8 mouse cellular contexts compared by ENCODE assay signal in the genomic region with DNA sequence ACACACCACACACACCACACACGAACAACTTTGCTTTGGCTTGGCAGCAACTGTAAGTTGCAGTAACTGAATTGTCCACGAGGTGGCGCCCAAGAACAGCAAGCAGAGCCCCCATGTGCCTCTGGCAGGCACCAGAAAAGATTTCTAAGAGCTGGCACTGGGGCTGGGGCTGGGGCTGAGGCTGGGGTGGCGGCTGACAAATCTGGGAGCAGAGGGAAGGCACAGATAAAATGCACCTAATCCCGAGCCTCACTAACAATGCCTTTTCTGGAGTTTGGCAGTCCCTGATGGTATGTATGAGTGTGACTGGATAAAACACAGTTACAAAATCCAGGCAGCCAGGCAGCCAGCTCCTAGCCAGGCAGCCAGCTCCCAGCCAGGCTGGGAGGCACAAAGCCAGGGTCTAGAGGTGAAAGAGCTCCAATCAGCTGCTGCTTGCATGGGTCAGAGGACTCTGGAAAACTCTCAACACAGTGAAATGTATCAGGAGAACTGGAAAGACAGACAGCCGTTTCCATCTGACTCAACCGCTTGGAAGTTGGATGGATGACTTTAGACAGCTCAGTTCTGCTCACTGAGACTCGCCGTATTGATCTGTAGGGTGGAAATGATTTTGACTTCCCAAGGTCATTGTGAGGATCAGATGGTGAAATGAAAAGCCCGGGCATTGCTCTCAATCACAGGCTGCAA. TPM values are rescaled to one million over a fixed set of nuclear protein-coding genes. Genes with fewer than 3 reads are reported as not detected.
DNase-seq lines count a peak whose midpoint lies in the region; ATAC-seq and TF ChIP-seq lines count a peak whose summit lies in the region.

No protein-coding gene starts in this region.

- peak; percentile 74 for TF ChIP-seq RAD21 in MEL (IDR thresholded peaks at IDR 0.05; ENCODE audit: low read depth, low read length)

- peak; percentile 73; the same call in 1 of the 2 replicates for ATAC-seq in forebrain, embryonic 14.5 days
- peak; percentile 36; the same call in 1 of the 2 replicates for ATAC-seq in megakaryocyte-erythroid progenitor cell, adult 5-6 weeks (replicated peaks; ENCODE audit: low FRiP score, low TSS enrichment, poor library complexity, severe bottlenecking)

- H3K79me2 ChIP-seq in MEL (ENCODE audit: control insufficient read depth, insufficient read depth, low read length, poor library complexity) = no peaks in the 10 kb centered on the region

- peaks cover 0 to 9% of the 10 kb centered on the region in 2 experiments; a peak in 2 of 4 replicates for H3K36me3 ChIP-seq in MEL (ENCODE audit: control insufficient read depth in 1 of 2, insufficient read depth in 2 of 2, low read length in 2 of 2)
- no peaks in the 10 kb centered on the region for H3K36me3 ChIP-seq in forebrain, embryonic 14.5 days (ENCODE audit: control insufficient read depth, insufficient read depth, low read length)

- peak; percentile 80 for DNase-seq in MEL (ENCODE audit: low read depth, low spot score)
- DNase-seq in c-Kit-negative CD71-positive TER-119-positive erythroid progenitor cells, embryonic 14.5 days (ENCODE audit: low read depth, low spot score) = peak; percentile 52
- peak; percentile 90 for DNase-seq in forebrain, embryonic 14.5 days (ENCODE audit: low spot score)
- DNase-seq in heart, postnatal 25 days (ENCODE audit: low spot score) = peak; percentile 56
- peak; percentile 76 to 79 for DNase-seq in layer of hippocampus, postnatal 14 days (ENCODE audit: low spot score in 2 of 2)
- peak; percentile 72 for DNase-seq in right cerebral cortex, postnatal 25 days
- DNase-seq in urinary bladder, postnatal 36 days (ENCODE audit: low spot score in 2 of 2) = peak; percentile 61 to 76

- WGBS in forebrain, embryonic 14.5 days = 43% methylated on average over 10 of the region's 10 CpGs

- H3K9ac ChIP-seq in MEL (ENCODE audit: control insufficient read depth, low read depth, low read length, poor library complexity, severe bottlenecking) = no peak overlapping the region
- H3K9ac ChIP-seq in forebrain, embryonic 14.5 days (ENCODE audit: low read length) = peak overlapping the region; percentile 17; the same call in 1 of the 2 replicates

- no peaks in the 10 kb centered on the region for H3K27me3 ChIP-seq in MEL (ENCODE audit: control insufficient read depth in 1 of 2, insufficient read depth in 2 of 2, low read length in 2 of 2)
- no peaks in the 10 kb centered on the region for H3K27me3 ChIP-seq in forebrain, embryonic 14.5 days (replicated peaks; ENCODE audit: control insufficient read depth, insufficient read depth, low read length)

- no peak for TF ChIP-seq POLR2A in MEL (IDR thresholded peaks at IDR 0.05; ENCODE audit: control insufficient read depth in 1 of 2, insufficient read depth in 1 of 2, low read depth in 1 of 2, low read length in 2 of 2, poor library complexity in 1 of 2)

- H3K4me2 ChIP-seq in forebrain, embryonic 14.5 days (ENCODE audit: low read length) = no peak overlapping the region

- TF ChIP-seq CTCF in MEL (IDR thresholded peaks at IDR 0.05 in 2 of 3, conservative IDR thresholded peaks at IDR 0.05 in 1 of 3; ENCODE audit: control insufficient read depth in 1 of 3, insufficient read depth in 1 of 3, low read depth in 2 of 3, low read length in 3 of 3, poor library complexity in 1 of 3, severe bottlenecking in 1 of 3) = peak; percentile 58 to 95 (median 80)

- peaks cover 0 to 14% of the 10 kb centered on the region in 2 experiments; a peak in 2 of 4 replicates for H3K4me1 ChIP-seq in MEL (ENCODE audit: control insufficient read depth in 1 of 2, insufficient read depth in 2 of 2, low read length in 2 of 2)
- H3K4me1 ChIP-seq in forebrain, embryonic 14.5 days (ENCODE audit: control insufficient read depth, insufficient read depth, low read length) = no peaks in the 10 kb centered on the region

- no peaks in the 10 kb centered on the region for H3K9me3 ChIP-seq in MEL (replicated peaks; ENCODE audit: insufficient read depth, low read length)
- no peaks in the 10 kb centered on the region for H3K9me3 ChIP-seq in forebrain, embryonic 14.5 days (replicated peaks; ENCODE audit: control insufficient read depth, low read length)

- H3K27ac ChIP-seq in MEL (ENCODE audit: control insufficient read depth, low read depth, low read length) = no peak overlapping the region
- H3K27ac ChIP-seq in forebrain, embryonic 14.5 days (ENCODE audit: low read depth, low read length) = no peak overlapping the region

- intact Hi-C loops in heart, postnatal 25 days (cut with DNase I) = loop anchor here (1.0 kb wide), 2 partner anchors 22 to 63 kb away; no protein-coding TSS in a partner anchor

- no peak for TF ChIP-seq EP300 in MEL (IDR thresholded peaks at IDR 0.05; ENCODE audit: low read depth in 1 of 2, low read length in 2 of 2)

- no peak overlapping the region for H3K4me3 ChIP-seq in MEL (ENCODE audit: control insufficient read depth in 1 of 2, insufficient read depth in 1 of 2, low read depth in 2 of 2, low read length in 2 of 2)
- no peak overlapping the region for H3K4me3 ChIP-seq in forebrain, embryonic 14.5 days (ENCODE audit: low read depth, low read length)

TF ChIP-seq in MEL, 35 proteins besides CTCF, POLR2A, EP300 and RAD21:
- TF ChIP-seq ZC3H11A (IDR thresholded peaks at IDR 0.05; ENCODE audit: low read depth, low read length) (peak; percentile 73), MEF2A (IDR thresholded peaks at IDR 0.05; ENCODE audit: extremely low read depth, insufficient replicate concordance, low read depth, low read length, poor library complexity, severe bottlenecking) (no peak), ZMIZ1 (IDR thresholded peaks at IDR 0.05; ENCODE audit: low read depth, low read length) (no peak), MYB (IDR thresholded peaks at IDR 0.05; ENCODE audit: low read depth, low read length) (no peak), MYC (IDR thresholded peaks at IDR 0.05; ENCODE audit: low read depth, low read length) (peak; percentile 71), MAX (IDR thresholded peaks at IDR 0.05; ENCODE audit: low read length) (peak; percentile 37; the same call in 1 of the 2 replicates), NELFE (IDR thresholded peaks at IDR 0.05; ENCODE audit: low read depth, low read length) (no peak), SIN3A (IDR thresholded peaks at IDR 0.05; ENCODE audit: low read length) (0 out of 2 replicates have a peak, but pooled peaks have one; percentile 29), BHLHE40 (IDR thresholded peaks at IDR 0.05; ENCODE audit: borderline replicate concordance, low read depth, low read length) (0 out of 2 replicates have a peak, but pooled peaks have one; percentile 23), JUND (IDR thresholded peaks at IDR 0.05; ENCODE audit: low read depth, low read length) (no peak), ZNF384 (IDR thresholded peaks at IDR 0.05; ENCODE audit: low read depth, low read length) (no peak), SMC3 (IDR thresholded peaks at IDR 0.05; ENCODE audit: low read depth, low read length) (peak; percentile 79)
TF ChIP-seq in MEL: peak in this region for 6.

RNA-seq across cellular contexts. Expression of a gene that starts 13.1 kb away (rescaled TPM):
- total RNA-seq in MEL (2012; rRNA removed) = not detected in 2 replicates
- polyA plus RNA-seq in MEL (2012; ENCODE audit: insufficient read depth in 1 of 2, insufficient read length in 2 of 2, low read depth in 1 of 2, low replicate concordance in 2 of 2, missing spikeins in 1 of 2) = not detected
- 0.60 and 1.2 TPM in 2 replicates for polyA plus RNA-seq in forebrain, embryonic 14.5 days (2014; fragmentation: Nextera tagmentation; extraction: Ambion mirVana)
- 100 to 1,000 TPM; 101 to 111 TPM for total RNA-seq in heart, postnatal 25 days (2021)
- under 1 TPM; 0.31 to 0.44 TPM for total RNA-seq in layer of hippocampus, postnatal 14 days (2021)
- not detected in 2 replicates for total RNA-seq in megakaryocyte-erythroid progenitor cell, adult 5-6 weeks (2014; fragmentation: Nextera tagmentation)
- not detected in 2 replicates for total RNA-seq in megakaryocyte-erythroid progenitor cell, adult 5-6 weeks (2017)

RNA-seq across cellular contexts. Expression of a gene that starts 23.8 kb away (rescaled TPM):
- total RNA-seq in MEL (2012; rRNA removed) = 6.2 and 6.6 TPM in 2 replicates
- 1 to 10 TPM in 1 of 2 experiments, not detected in 1; 5.9 TPM for polyA plus RNA-seq in MEL (2012; ENCODE audit: insufficient read depth in 1 of 2, insufficient read length in 2 of 2, low read depth in 1 of 2, low replicate concordance in 2 of 2, missing spikeins in 1 of 2)
- polyA plus RNA-seq in forebrain, embryonic 14.5 days (2014; fragmentation: Nextera tagmentation; extraction: Ambion mirVana) = 34.4 and 39.7 TPM in 2 replicates
- total RNA-seq in heart, postnatal 25 days (2021) = 10 to 100 TPM; 39.3 to 54.1 TPM
- total RNA-seq in layer of hippocampus, postnatal 14 days (2021) = 10 to 100 TPM; 69.9 to 74.4 TPM
- total RNA-seq in megakaryocyte-erythroid progenitor cell, adult 5-6 weeks (2014; fragmentation: Nextera tagmentation) = 7.3 and 9.4 TPM in 2 replicates
- 8.0 and 9.0 TPM in 2 replicates for total RNA-seq in megakaryocyte-erythroid progenitor cell, adult 5-6 weeks (2017)

RNA-seq across cellular contexts. Expression of a gene that starts 50.1 kb away (rescaled TPM):
- total RNA-seq in MEL (2012; rRNA removed) = 90.0 and 97.2 TPM in 2 replicates
- polyA plus RNA-seq in MEL (2012; ENCODE audit: insufficient read depth in 1 of 2, insufficient read length in 2 of 2, low read depth in 1 of 2, low replicate concordance in 2 of 2, missing spikeins in 1 of 2) = 100 to 1,000 TPM; 148 to 366 TPM
- polyA plus RNA-seq in forebrain, embryonic 14.5 days (2014; fragmentation: Nextera tagmentation; extraction: Ambion mirVana) = 195 and 201 TPM in 2 replicates
- total RNA-seq in heart, postnatal 25 days (2021) = 10 to 100 TPM; 44.6 to 44.9 TPM
- total RNA-seq in layer of hippocampus, postnatal 14 days (2021) = 10 to 100 TPM; 97.3 to 99.9 TPM
- 101 and 115 TPM in 2 replicates for total RNA-seq in megakaryocyte-erythroid progenitor cell, adult 5-6 weeks (2014; fragmentation: Nextera tagmentation)
- 218 and 222 TPM in 2 replicates for total RNA-seq in megakaryocyte-erythroid progenitor cell, adult 5-6 weeks (2017)

RNA-seq across cellular contexts. Expression of a gene that starts 54.5 kb away (rescaled TPM):
- total RNA-seq in MEL (2012; rRNA removed) = 0.03 and 0.04 TPM in 2 replicates
- polyA plus RNA-seq in MEL (2012; ENCODE audit: insufficient read depth in 1 of 2, insufficient read length in 2 of 2, low read depth in 1 of 2, low replicate concordance in 2 of 2, missing spikeins in 1 of 2) = under 1 TPM in 1 of 2 experiments, not detected in 1; 0.33 TPM
- 1.6 and 2.4 TPM in 2 replicates for polyA plus RNA-seq in forebrain, embryonic 14.5 days (2014; fragmentation: Nextera tagmentation; extraction: Ambion mirVana)
- 10 to 100 TPM in 1 of 2 experiments, 1 to 10 TPM in 1; 8.7 to 11.8 TPM for total RNA-seq in heart, postnatal 25 days (2021)
- 1 to 10 TPM; 5.1 to 6.0 TPM for total RNA-seq in layer of hippocampus, postnatal 14 days (2021)
- not detected in 2 replicates for total RNA-seq in megakaryocyte-erythroid progenitor cell, adult 5-6 weeks (2014; fragmentation: Nextera tagmentation)
- total RNA-seq in megakaryocyte-erythroid progenitor cell, adult 5-6 weeks (2017) = not detected in 2 replicates

Comparison
In these comparisons a context has a peak if more than half of its experiments do, and no peak if none do; other contexts are left out.
1. RNA of a gene that starts 13.1 kb away (total RNA-seq): 101 to 111 TPM in heart, postnatal 25 days; 0.31 to 0.44 TPM in layer of hippocampus, postnatal 14 days, not detected in MEL and not detected in megakaryocyte-erythroid progenitor cell, adult 5-6 weeks; every median in the first group is over 10 times any median in the second.
2. Peak in every context shown above with its lines, with median percentiles within 50 percentile points of each other: DNase-seq.